Mouse (Mus musculus) stomach, embryonic 15.5 days (tissue): ENCODE data around the gene Inpp4b. TPM values are rescaled to one million over a fixed set of nuclear protein-coding genes. Genes with fewer than 3 reads are reported as not detected.

Experiments used
- ATAC-seq: fragments of 200-750 bp; cut with Nextera tagmentation; 2 replicates; pipeline ENCODE4 v1.8.0; 2017; ENCODE audit warnings: low read depth, moderate number of reproducible peaks, moderate TSS enrichment; ENCODE audit not compliant: insufficient read depth, low FRiP score
- H3K27ac ChIP-seq: fragments of 300-500 bp; sonication (generic); 2 replicates; pipeline ENCODE4 v1.5.1; 2015; ENCODE audit warnings: mild to moderate bottlenecking, inconsistent platforms
- H3K27me3 ChIP-seq: fragments of 300-500 bp; sonication (generic); replicated peaks from 2 replicates; pipeline ENCODE4 v1.6.1; 2015; ENCODE audit warnings: inconsistent platforms
- H3K36me3 ChIP-seq: fragments of 300-500 bp; sonication (generic); 2 replicates; pipeline ENCODE4 v1.6.1; 2015; ENCODE audit warnings: inconsistent platforms
- H3K4me1 ChIP-seq: fragments of 300-500 bp; sonication (generic); 2 replicates; pipeline ENCODE4 v1.6.1; 2015; ENCODE audit warnings: inconsistent platforms
- H3K4me2 ChIP-seq: fragments of 300-500 bp; sonication (generic); 2 replicates; pipeline ENCODE4 v1.6.1; 2015; ENCODE audit warnings: mild to moderate bottlenecking, inconsistent platforms
- H3K4me3 ChIP-seq: fragments of 300-500 bp; sonication (generic); replicated peaks from 2 replicates; pipeline ENCODE4 v1.5.1; 2015; ENCODE audit warnings: inconsistent platforms
- H3K9ac ChIP-seq: fragments of 300-500 bp; sonication (generic); 2 replicates; pipeline ENCODE4 v1.6.1; 2015; ENCODE audit warnings: inconsistent platforms
- H3K9me3 ChIP-seq: fragments of 300-500 bp; sonication (generic); 2 replicates; pipeline ENCODE4 v1.6.1; 2016; ENCODE audit warnings: inconsistent platforms
- WGBS: fragments of 180-500 bp; shearing (Covaris S2); methylation state at CpG from one replicate; pipeline ENCODE4 v1.1.7; 2015; 5-methylcytosine and 5-hydroxymethylcytosine counted together
- polyA plus RNA-seq: library from polyadenylated mRNA; unstranded; fragments of >200 nt; fragmentation: Nextera tagmentation; extraction: Ambion mirVana; gene quantifications from 2 replicates; pipeline ENCODE4 v1.2.1, GENCODE M21; 2015

Inpp4b gene
- polyA plus RNA-seq, 1 experiment from 2014 or later = 6.7 TPM

GRCm38 (mm10) chr8:81524561-81524960, 182.2 kb downstream of the Inpp4b start:
- no peaks in the 10 kb centered on the region for H3K4me1 ChIP-seq
- H3K9me3 ChIP-seq = no peaks in the 10 kb centered on the region
- no peak overlapping the region for H3K4me3 ChIP-seq
- WGBS = 27% methylated on average over 2 of the region's 2 CpGs
- no peak overlapping the region for H3K27ac ChIP-seq
- H3K9ac ChIP-seq = no peak overlapping the region
- H3K4me2 ChIP-seq = no peak overlapping the region
- no peak for ATAC-seq
- H3K36me3 ChIP-seq = no peaks in the 10 kb centered on the region
- no peaks in the 10 kb centered on the region for H3K27me3 ChIP-seq

GRCm38 (mm10) chr8:81527661-81528060, 185.3 kb downstream of the Inpp4b start:
- H3K9ac ChIP-seq = no peak overlapping the region
- no peak overlapping the region for H3K4me2 ChIP-seq
- H3K27ac ChIP-seq = no peak overlapping the region
- no peak overlapping the region for H3K4me3 ChIP-seq
- no peaks in the 10 kb centered on the region for H3K36me3 ChIP-seq
- no peak for ATAC-seq
- no peaks in the 10 kb centered on the region for H3K27me3 ChIP-seq
- H3K4me1 ChIP-seq = no peaks in the 10 kb centered on the region
- WGBS = 41% methylated on average over 4 of the region's 4 CpGs
- no peaks in the 10 kb centered on the region for H3K9me3 ChIP-seq

- Histone ChIP-seq H3K27me3 (no peaks in the 10 kb centered on the region), H3K36me3 (no peaks in the 10 kb centered on the region), H3K27ac (no peak overlapping the region), H3K9me3 (no peaks in the 10 kb centered on the region), H3K4me1 (no peaks in the 10 kb centered on the region), H3K9ac (no peak overlapping the region), H3K4me3 (no peak overlapping the region), H3K4me2 (no peak overlapping the region)
- WGBS = 88% methylated on average over 3 of the region's 3 CpGs
- no peak for ATAC-seq
Observed at GRCm38 (mm10) chr8:81538310-81538709, 196.0 kb downstream of the Inpp4b start.

- Histone ChIP-seq H3K36me3 (no peaks in the 10 kb centered on the region), H3K4me2 (no peak overlapping the region), H3K9me3 (no peaks in the 10 kb centered on the region), H3K27ac (no peak overlapping the region), H3K27me3 (no peaks in the 10 kb centered on the region), H3K4me1 (no peaks in the 10 kb centered on the region), H3K4me3 (no peak overlapping the region), H3K9ac (no peak overlapping the region)
- WGBS = 75% methylated on average over 4 of the region's 4 CpGs
- ATAC-seq = no peak
Observed at GRCm38 (mm10) chr8:81558550-81558949, 216.2 kb downstream of the Inpp4b start.

- no peak overlapping the region for H3K9ac ChIP-seq
- WGBS = 67% methylated on average over 1 of the region's 1 CpGs
- H3K27me3 ChIP-seq = no peaks in the 10 kb centered on the region
- ATAC-seq = no peak
- no peaks in the 10 kb centered on the region for H3K9me3 ChIP-seq
- no peaks in the 10 kb centered on the region for H3K36me3 ChIP-seq
- no peak overlapping the region for H3K4me2 ChIP-seq
- H3K4me1 ChIP-seq = no peaks in the 10 kb centered on the region
- H3K4me3 ChIP-seq = no peak overlapping the region
- no peak overlapping the region for H3K27ac ChIP-seq
Observed at GRCm38 (mm10) chr8:81562405-81562804, 220.0 kb downstream of the Inpp4b start.

- no peaks in the 10 kb centered on the region for H3K27me3 ChIP-seq
- H3K4me1 ChIP-seq = no peaks in the 10 kb centered on the region
- H3K4me2 ChIP-seq = no peak overlapping the region
- H3K27ac ChIP-seq = no peak overlapping the region
- H3K36me3 ChIP-seq = no peaks in the 10 kb centered on the region
- no peak overlapping the region for H3K4me3 ChIP-seq
- no peak for ATAC-seq
- H3K9me3 ChIP-seq = no peaks in the 10 kb centered on the region
- WGBS = 76% methylated on average over 4 of the region's 4 CpGs
- H3K9ac ChIP-seq = no peak overlapping the region
Observed at GRCm38 (mm10) chr8:81565484-81565883, 223.1 kb downstream of the Inpp4b start.

GRCm38 (mm10) chr8:81572319-81573104, 230.2 kb downstream of the Inpp4b start:
- no peaks in the 10 kb centered on the region for H3K27me3 ChIP-seq
- ATAC-seq = no peak
- H3K4me1 ChIP-seq = no peaks in the 10 kb centered on the region
- H3K36me3 ChIP-seq = no peaks in the 10 kb centered on the region
- H3K4me2 ChIP-seq = no peak overlapping the region
- H3K27ac ChIP-seq = no peak overlapping the region
- H3K4me3 ChIP-seq = no peak overlapping the region
- WGBS = 76% methylated on average over 1 of the region's 1 CpGs
- no peaks in the 10 kb centered on the region for H3K9me3 ChIP-seq
- no peak overlapping the region for H3K9ac ChIP-seq

GRCm38 (mm10) chr8:81575268-81575917, 233.0 kb downstream of the Inpp4b start:
- Histone ChIP-seq H3K4me3 (no peak overlapping the region), H3K4me1 (no peaks in the 10 kb centered on the region), H3K27me3 (no peaks in the 10 kb centered on the region), H3K27ac (no peak overlapping the region), H3K36me3 (no peaks in the 10 kb centered on the region), H3K4me2 (no peak overlapping the region), H3K9me3 (no peaks in the 10 kb centered on the region), H3K9ac (no peak overlapping the region)
- WGBS = 83% methylated on average over 3 of the region's 3 CpGs
- no peak for ATAC-seq

DNA sequence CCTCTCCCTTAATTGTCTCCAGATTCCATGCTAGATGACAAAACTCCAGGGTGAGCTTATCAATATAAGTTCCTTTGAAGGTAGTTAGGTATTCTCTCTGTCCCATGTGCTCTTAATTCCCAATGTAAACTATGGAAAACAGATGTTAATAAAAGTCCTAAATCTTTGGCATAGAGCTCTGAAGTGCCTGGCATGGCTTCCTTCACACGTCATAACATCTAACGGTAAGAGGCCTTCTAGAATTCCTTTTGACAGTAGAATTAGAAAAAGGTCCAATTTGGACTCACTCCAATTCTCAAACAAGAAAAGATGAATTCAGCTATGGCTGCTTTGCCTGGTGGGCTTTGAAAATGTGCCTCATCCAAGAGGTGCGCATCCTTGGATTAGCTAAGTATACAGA, 236.6 kb downstream of the Inpp4b start:
- Histone ChIP-seq H3K27ac (no peak overlapping the region), H3K9ac (no peak overlapping the region), H3K36me3 (no peaks in the 10 kb centered on the region), H3K4me1 (no peaks in the 10 kb centered on the region), H3K27me3 (no peaks in the 10 kb centered on the region), H3K4me3 (no peak overlapping the region), H3K4me2 (no peak overlapping the region), H3K9me3 (no peaks in the 10 kb centered on the region)
- WGBS = 56% methylated on average over 3 of the region's 3 CpGs
- no peak for ATAC-seq

- no peak overlapping the region for H3K4me2 ChIP-seq
- H3K9me3 ChIP-seq = no peaks in the 10 kb centered on the region
- WGBS = 82% methylated on average over 2 of the region's 2 CpGs
- no peak overlapping the region for H3K4me3 ChIP-seq
- H3K4me1 ChIP-seq = no peaks in the 10 kb centered on the region
- H3K9ac ChIP-seq = no peak overlapping the region
- H3K27ac ChIP-seq = no peak overlapping the region
- no peak for ATAC-seq
- H3K36me3 ChIP-seq = no peaks in the 10 kb centered on the region
- H3K27me3 ChIP-seq = no peaks in the 10 kb centered on the region
Observed at GRCm38 (mm10) chr8:81581817-81582437, 239.6 kb downstream of the Inpp4b start.

GRCm38 (mm10) chr8:81582906-81583305, 240.6 kb downstream of the Inpp4b start:
- H3K9ac ChIP-seq = no peak overlapping the region
- no peak overlapping the region for H3K4me2 ChIP-seq
- no peaks in the 10 kb centered on the region for H3K9me3 ChIP-seq
- WGBS = 61% methylated on average over 1 of the region's 1 CpGs
- no peak overlapping the region for H3K4me3 ChIP-seq
- H3K4me1 ChIP-seq = no peaks in the 10 kb centered on the region
- ATAC-seq = no peak
- no peak overlapping the region for H3K27ac ChIP-seq
- H3K36me3 ChIP-seq = no peaks in the 10 kb centered on the region
- H3K27me3 ChIP-seq = no peaks in the 10 kb centered on the region

DNA sequence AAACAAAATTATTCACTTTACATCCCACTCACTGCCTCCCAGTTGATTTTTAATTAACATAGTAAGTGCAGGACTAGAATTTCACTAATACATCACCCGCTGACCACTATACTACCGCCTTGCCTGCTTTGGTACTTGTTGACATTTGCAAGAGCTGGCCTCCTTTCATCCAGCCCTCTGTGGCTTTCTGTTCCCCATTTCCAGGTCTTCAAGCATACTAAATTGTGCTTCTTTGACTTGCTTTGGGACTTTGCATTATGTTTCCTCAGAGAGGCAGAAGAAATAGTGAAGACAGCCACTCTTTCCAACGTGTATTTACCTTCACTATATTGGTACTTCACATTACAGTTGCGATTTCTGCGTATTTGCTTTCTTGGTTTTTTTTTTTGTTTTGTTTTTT, 244.4 kb downstream of the Inpp4b start:
- no peak overlapping the region for H3K4me3 ChIP-seq
- H3K36me3 ChIP-seq = no peaks in the 10 kb centered on the region
- no peak for ATAC-seq
- H3K4me1 ChIP-seq = no peaks in the 10 kb centered on the region
- no peak overlapping the region for H3K9ac ChIP-seq
- no peak overlapping the region for H3K27ac ChIP-seq
- H3K4me2 ChIP-seq = no peak overlapping the region
- H3K9me3 ChIP-seq = no peaks in the 10 kb centered on the region
- WGBS = 84% methylated on average over 5 of the region's 5 CpGs
- no peaks in the 10 kb centered on the region for H3K27me3 ChIP-seq
